Mouse (Mus musculus) hindlimb bud, embryonic 11.5 days (tissue): ENCODE data around the gene Adam22.
"Not testable (repeated sequence)": the region's sequence is repeated elsewhere in the genome, so short reads cannot be mapped to it uniquely, and the experiment has no call there.

Experiments used
- DNase-seq: peaks from one replicate; pipeline ENCODE4 v3.0.0-alpha.2; 2012; ENCODE audit warnings: low read depth, low spot score; ENCODE audit errors: extremely low spot score

Adam22 gene

DNA sequence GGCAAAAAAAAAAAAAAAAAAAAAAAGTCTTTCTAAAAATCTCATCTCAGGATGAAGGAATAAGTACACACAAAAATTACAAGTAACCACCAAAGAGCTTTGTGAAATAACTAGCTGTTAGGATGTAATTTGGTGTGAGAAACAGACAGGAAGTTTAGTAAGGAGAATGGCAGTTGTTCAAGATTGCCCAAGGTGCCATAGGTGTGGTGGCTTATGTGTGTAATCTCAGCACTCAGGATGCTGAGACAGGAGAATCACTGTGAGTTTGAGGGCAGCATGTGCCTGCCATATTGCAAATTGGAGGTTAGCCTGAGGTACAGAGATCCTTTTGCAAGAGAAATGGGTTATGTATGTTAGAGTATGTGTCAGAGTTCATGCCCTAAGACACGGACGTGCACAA, 305.5 kb downstream of the Adam22 start:
- DNase-seq: no peak

DNA sequence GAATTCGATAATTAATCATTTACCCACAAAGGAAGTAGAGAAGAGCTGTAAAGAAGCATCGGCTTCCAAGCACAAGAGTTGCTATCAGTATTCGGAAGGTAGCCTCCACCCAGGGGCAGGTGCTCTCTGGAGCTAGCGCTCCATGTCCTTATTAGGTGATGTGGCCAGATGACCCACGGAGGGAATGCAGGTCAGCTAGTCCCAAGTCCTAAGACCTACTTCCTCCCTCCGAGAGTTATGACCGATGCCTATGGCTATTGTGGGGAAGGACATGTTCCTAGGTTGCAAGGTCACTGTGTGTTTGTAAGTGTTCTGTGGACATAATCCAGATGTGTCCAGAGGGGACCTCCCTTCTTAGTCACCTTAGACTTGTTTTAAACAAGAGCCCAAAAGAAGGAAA, 309.9 kb downstream of the Adam22 start:
- no peak for DNase-seq

DNA sequence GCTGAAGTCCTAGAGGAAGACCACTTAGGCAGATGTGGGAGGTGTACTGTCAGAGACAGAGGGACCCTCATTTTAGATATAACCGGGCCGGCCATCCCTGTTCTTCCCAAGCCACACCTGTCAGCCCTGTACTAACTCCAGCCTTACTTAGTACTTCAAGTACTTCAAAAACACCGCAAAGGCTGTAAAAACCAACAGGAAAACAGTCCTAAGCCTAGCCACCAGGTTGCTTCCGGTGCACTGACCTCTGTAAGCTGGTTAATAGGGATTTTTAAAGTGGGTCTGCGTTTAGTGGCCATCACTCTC, 311.0 kb downstream of the Adam22 start:
- DNase-seq: no peak

DNA sequence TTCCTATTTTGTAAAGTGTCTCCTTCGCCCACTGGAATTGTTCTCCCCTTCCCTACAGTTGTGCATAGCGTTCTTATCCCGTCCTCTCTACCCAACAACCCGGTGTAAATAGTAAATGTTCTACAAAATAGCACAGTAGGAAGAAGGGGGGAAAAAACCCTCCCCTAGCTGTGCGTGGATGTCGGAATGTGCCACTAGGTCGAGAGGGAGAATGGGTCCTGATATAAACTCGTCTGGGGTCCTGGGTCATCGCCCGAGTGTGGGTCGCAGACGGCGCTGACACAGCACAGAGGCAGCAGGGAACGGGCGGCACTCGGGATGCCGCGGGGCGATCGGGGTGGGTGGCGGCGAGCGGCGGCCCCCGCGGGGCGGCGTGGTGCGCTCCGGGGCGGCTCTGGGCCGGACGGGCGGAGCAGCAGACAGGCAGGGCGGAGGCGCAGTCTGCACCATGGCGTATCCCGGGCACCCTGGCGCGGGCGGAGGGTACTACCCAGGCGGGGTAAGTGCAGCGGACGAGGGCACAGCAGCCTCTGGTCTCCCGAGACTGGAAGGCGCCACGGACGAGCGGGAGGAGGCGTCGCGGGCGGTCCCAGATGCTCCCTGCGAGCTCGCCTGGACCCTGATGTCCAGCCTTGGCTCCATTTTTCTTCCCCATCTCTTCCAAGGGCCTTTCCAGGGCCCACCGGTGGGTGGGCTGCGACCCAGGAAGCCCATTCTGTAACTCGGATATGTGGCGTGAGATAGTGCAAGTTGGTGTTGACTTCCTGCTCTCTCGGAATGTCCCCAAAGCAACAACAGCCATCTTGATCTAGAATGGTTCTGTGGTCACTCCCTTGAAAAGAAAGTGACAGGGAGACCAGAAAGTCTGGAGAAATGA, 311.6 kb downstream of the Adam22 start:
- DNase-seq: peak; percentile 24

DNA sequence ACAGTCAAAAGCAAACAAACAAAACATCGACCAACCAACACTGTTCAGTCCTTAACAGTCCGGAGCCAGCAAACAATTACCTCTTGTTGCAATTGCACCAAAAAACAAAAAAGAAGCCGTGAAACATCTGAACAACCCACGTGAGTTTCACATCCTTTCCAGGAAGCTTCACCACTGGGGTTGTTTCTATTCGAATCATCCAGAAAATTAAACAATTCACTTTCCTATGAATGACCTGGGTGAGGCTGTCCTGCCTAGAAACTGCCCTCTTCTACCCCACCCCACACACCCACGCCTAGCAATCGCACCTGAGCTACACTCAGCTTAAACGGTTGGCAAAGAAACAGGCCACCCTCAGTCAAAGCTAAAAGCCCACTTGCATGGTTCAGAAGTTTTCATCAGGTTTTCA, 312.2 kb downstream of the Adam22 start:
- no peak for DNase-seq

DNA sequence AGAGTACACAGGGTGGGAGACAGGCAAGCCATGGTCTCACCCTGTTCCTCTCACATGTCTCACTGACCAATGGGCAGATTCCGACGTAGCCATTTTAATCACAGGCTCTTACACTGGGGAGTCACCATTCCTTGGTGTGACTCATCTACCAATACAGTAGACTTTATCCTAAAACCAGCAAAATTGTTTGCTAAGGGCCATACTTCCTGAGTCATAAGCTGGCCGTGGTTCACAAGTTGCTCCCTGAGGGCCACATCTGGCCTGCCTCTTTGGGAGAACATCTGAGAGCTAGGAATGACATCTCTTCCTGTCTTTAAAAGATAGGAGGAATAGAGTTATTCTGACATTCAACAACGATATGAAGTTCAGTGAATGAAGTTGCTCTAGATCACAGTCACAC, 314.1 kb downstream of the Adam22 start:
- no peak for DNase-seq

DNA sequence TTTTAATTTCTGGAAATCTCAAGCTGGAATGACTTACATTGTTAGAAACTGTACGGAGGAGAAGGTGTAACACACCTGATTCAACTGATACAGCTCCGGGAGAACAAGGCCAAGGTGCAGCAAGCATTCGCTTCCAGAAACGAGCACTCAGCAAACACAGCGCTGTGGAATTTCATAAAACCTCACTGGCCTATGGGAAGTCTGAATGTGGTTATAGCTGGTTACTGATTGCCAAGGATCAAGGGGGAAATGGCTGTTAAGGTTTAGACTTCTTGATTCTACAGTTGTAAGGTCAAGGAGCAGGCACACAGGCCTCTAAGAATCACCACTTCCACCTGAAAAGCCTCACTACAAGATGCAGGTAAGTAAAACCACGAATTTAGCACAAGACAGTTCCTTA, 322.1 kb downstream of the Adam22 start, which contains the start of gene Sri:
Gene Sri (plus strand): TSS at position 224 of the 400 bp plus-strand sequence.
- no peak for DNase-seq

DNA sequence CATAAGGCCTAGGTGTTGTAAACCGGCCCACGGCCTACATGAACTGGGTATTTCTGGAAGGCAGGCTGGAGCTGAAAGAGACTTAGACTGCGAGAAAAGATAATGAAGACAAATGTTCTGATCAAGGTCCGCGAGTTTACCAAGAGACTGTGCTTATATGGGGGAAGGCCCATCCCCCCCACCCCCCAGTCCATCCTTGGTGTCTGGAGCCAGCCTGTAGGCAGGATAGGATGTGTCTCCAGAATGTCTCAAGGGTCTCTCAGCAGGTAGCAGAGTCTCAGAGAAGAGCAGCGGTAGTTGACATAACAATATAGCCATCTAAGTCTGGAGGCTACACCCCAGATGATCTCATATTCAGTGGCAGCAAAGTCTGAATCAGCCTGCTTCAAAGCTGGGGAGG, 333.4 kb downstream of the Adam22 start:
- not testable (repeated sequence) for DNase-seq
